Mouse (Mus musculus) forebrain, postnatal 0 days (tissue): ENCODE results near the gene Lcor. TPM values are rescaled to one million over a fixed set of nuclear protein-coding genes. Genes with fewer than 3 reads are reported as not detected.

Experiments
- ATAC-seq: fragments of 200-750 bp; cut with Nextera tagmentation; 2 replicates; pipeline ENCODE4 v1.8.0; 2017; ENCODE audit warnings: mild to moderate bottlenecking, moderate library complexity
- DNase-seq: peaks from one replicate; pipeline ENCODE4 v3.0.0-alpha.2; 2015
- H3K27ac ChIP-seq: fragments of 300-500 bp; sonication (generic); 2 replicates; pipeline ENCODE4 v1.5.1; 2014; ENCODE audit warnings: low read depth, mild to moderate bottlenecking, antibody characterized with exemption, low read length, moderate library complexity, mixed read lengths
- H3K27me3 ChIP-seq: fragments of 300-500 bp; sonication (generic); 2 replicates; pipeline ENCODE4 v1.6.1; 2014; ENCODE audit warnings: mild to moderate bottlenecking, low read length, mixed read lengths; ENCODE audit not compliant: insufficient read depth
- H3K36me3 ChIP-seq: fragments of 300-500 bp; sonication (generic); 2 replicates; pipeline ENCODE4 v1.6.1; 2014; ENCODE audit warnings: mild to moderate bottlenecking, moderate library complexity; ENCODE audit not compliant: insufficient read depth
- H3K4me1 ChIP-seq: fragments of 300-500 bp; sonication (generic); 2 replicates; pipeline ENCODE4 v1.6.1; 2014; ENCODE audit warnings: antibody characterized with exemption; ENCODE audit not compliant: insufficient read depth
- H3K4me2 ChIP-seq: fragments of 300-500 bp; sonication (generic); 2 replicates; pipeline ENCODE4 v1.6.1; 2014; ENCODE audit warnings: low read depth, mild to moderate bottlenecking, moderate library complexity
- H3K4me3 ChIP-seq: fragments of 300-500 bp; sonication (generic); 2 replicates; pipeline ENCODE4 v1.5.1; 2014; ENCODE audit warnings: low read depth, low read length, mixed read lengths
- H3K9ac ChIP-seq: fragments of 300-500 bp; sonication (generic); 2 replicates; pipeline ENCODE4 v1.6.1; 2014; ENCODE audit warnings: mild to moderate bottlenecking
- H3K9me3 ChIP-seq: fragments of 300-500 bp; sonication (generic); 2 replicates; pipeline ENCODE4 v1.6.1; 2016; ENCODE audit warnings: low read length
- CTCF ChIP-seq: sonication (generic); IDR thresholded peaks from 2 replicates; pipeline ENCODE4 v1.5.1; 2016; ENCODE audit warnings: antibody characterized with exemption, control low read depth, low read depth
- WGBS: fragments of 180-500 bp; shearing (Covaris S2); extraction: QIAGEN DNeasy Blood & Tissue Kit; methylation state at CpG from one replicate; pipeline ENCODE4 v1.1.7; 2014; 5-methylcytosine and 5-hydroxymethylcytosine counted together
- polyA plus RNA-seq: library from polyadenylated mRNA; unstranded; fragments of >200 nt; fragmentation: Nextera tagmentation; extraction: Ambion mirVana; gene quantifications from 2 replicates; pipeline ENCODE4 v1.2.1, GENCODE M21; 2015
- total RNA-seq: library from RNA; depleted of rRNA; stranded (reverse); fragments of >200 nt; gene quantifications from 2 replicates; pipeline ENCODE4 v1.2.3, GENCODE M21; 2014

Lcor gene
- total and polyA plus RNA-seq, 2 experiments from 2014 or later, result 12.2 to 21.7 TPM

- DNase-seq (no peak), ATAC-seq (no peak)
- Histone ChIP-seq H3K27ac (no peak overlapping the region), H3K4me2 (no peak overlapping the region), H3K27me3 (no peaks in the 10 kb centered on the region), H3K4me3 (no peak overlapping the region), H3K9me3 (no peaks in the 10 kb centered on the region), H3K9ac (no peak overlapping the region), H3K4me1 (no peaks in the 10 kb centered on the region), H3K36me3 (peaks cover 29% of the 10 kb centered on the region)
- WGBS, result 97% methylated on average over 3 of the region's 3 CpGs
- TF ChIP-seq CTCF, result no peak
These were observed 78.4 kb downstream of the Lcor start for GRCm38 (mm10) chr19:41560856-41561255.

- H3K9ac ChIP-seq, result no peak overlapping the region
- no peak for TF ChIP-seq CTCF
- H3K36me3 ChIP-seq, result no peaks in the 10 kb centered on the region
- H3K4me2 ChIP-seq, result no peak overlapping the region
- H3K4me1 ChIP-seq, result no peaks in the 10 kb centered on the region
- no peak overlapping the region for H3K4me3 ChIP-seq
- no peaks in the 10 kb centered on the region for H3K27me3 ChIP-seq
- ATAC-seq, result no peak
- no peak overlapping the region for H3K27ac ChIP-seq
- WGBS, result 67% methylated on average over 2 of the region's 2 CpGs
- no peak for DNase-seq
- no peaks in the 10 kb centered on the region for H3K9me3 ChIP-seq
These were observed 86.4 kb downstream of the Lcor start for GRCm38 (mm10) chr19:41568791-41569190.

- ATAC-seq (no peak), DNase-seq (no peak)
- Histone ChIP-seq H3K9ac (no peak overlapping the region), H3K4me2 (no peak overlapping the region), H3K9me3 (no peaks in the 10 kb centered on the region), H3K4me1 (no peaks in the 10 kb centered on the region), H3K4me3 (no peak overlapping the region), H3K36me3 (no peaks in the 10 kb centered on the region), H3K27ac (no peak overlapping the region), H3K27me3 (no peaks in the 10 kb centered on the region)
- WGBS, result 93% methylated on average over 2 of the region's 2 CpGs
- no peak for TF ChIP-seq CTCF
These were observed 91.3 kb downstream of the Lcor start for GRCm38 (mm10) chr19:41573700-41574099.

GRCm38 (mm10) chr19:41577576-41577975, 95.1 kb downstream of the Lcor start:
- Histone ChIP-seq H3K4me1 (no peaks in the 10 kb centered on the region), H3K9me3 (no peaks in the 10 kb centered on the region), H3K4me2 (no peak overlapping the region), H3K36me3 (peaks cover 12% of the 10 kb centered on the region), H3K27ac (no peak overlapping the region), H3K9ac (no peak overlapping the region), H3K4me3 (no peak overlapping the region), H3K27me3 (no peaks in the 10 kb centered on the region)
- ATAC-seq (no peak), DNase-seq (no peak)
- TF ChIP-seq CTCF, result no peak

GRCm38 (mm10) chr19:41579311-41579920, 97.0 kb downstream of the Lcor start:
- no peak for DNase-seq
- no peak overlapping the region for H3K4me2 ChIP-seq
- no peak overlapping the region for H3K9ac ChIP-seq
- H3K9me3 ChIP-seq, result no peaks in the 10 kb centered on the region
- no peak overlapping the region for H3K27ac ChIP-seq
- no peak for TF ChIP-seq CTCF
- no peaks in the 10 kb centered on the region for H3K4me1 ChIP-seq
- no peak overlapping the region for H3K4me3 ChIP-seq
- peaks cover 28% of the 10 kb centered on the region for H3K36me3 ChIP-seq
- 83% methylated on average over 4 of the region's 4 CpGs for WGBS
- no peaks in the 10 kb centered on the region for H3K27me3 ChIP-seq
- no peak for ATAC-seq

- Histone ChIP-seq H3K4me3 (no peak within 1 kb of the TSS), H3K9ac (no peak within 1 kb of the TSS), H3K36me3 (peaks cover 41% of the 10 kb centered on the region), H3K4me1 (no peaks in the 10 kb centered on the region), H3K4me2 (no peak within 1 kb of the TSS), H3K27me3 (no peaks in the 10 kb centered on the region), H3K27ac (no peak within 1 kb of the TSS), H3K9me3 (no peaks in the 10 kb centered on the region)
- DNase-seq, result no peak
- TF ChIP-seq CTCF, result no peak
- no peak for ATAC-seq
- WGBS, result 94% methylated on average over 23 of the region's 23 CpGs
These were observed 99.4 kb downstream of the Lcor start, which contains the start of gene Gm340 for GRCm38 (mm10) chr19:41581706-41582420. Gene Gm340, plus strand, starts transcription at chr19:41582370.

- H3K9ac ChIP-seq, result no peak overlapping the region
- no peak for DNase-seq
- H3K9me3 ChIP-seq, result no peaks in the 10 kb centered on the region
- TF ChIP-seq CTCF, result no peak
- H3K4me1 ChIP-seq, result no peaks in the 10 kb centered on the region
- no peaks in the 10 kb centered on the region for H3K27me3 ChIP-seq
- H3K36me3 ChIP-seq, result peaks cover 46% of the 10 kb centered on the region
- WGBS, result 97% methylated on average over 5 of the region's 5 CpGs
- ATAC-seq, result no peak
- H3K4me3 ChIP-seq, result no peak overlapping the region
- H3K4me2 ChIP-seq, result no peak overlapping the region
- no peak overlapping the region for H3K27ac ChIP-seq
These were observed 100.6 kb downstream of the Lcor start for GRCm38 (mm10) chr19:41582918-41583514.
